Mouse (Mus musculus) spleen, embryonic (tissue): ENCODE data around the gene Rgl2.

Experiments
- CTCF ChIA-PET: fragments of 350-600 bp; sonication (Branson Sonifier 250); formaldehyde crosslinking; loops from one replicate; lab custom pipeline; 2022; lab: Charles Lee

Rgl2 gene

GRCm38 (mm10) chr17:33920282-33921097 is 8.9 kb upstream of the Rgl2 start:
- CTCF ChIA-PET: interaction anchor here (0.8 kb wide), 1 partner anchor 24 kb away, joined by 5 read pairs; no protein-coding TSS in a partner anchor

- CTCF ChIA-PET: interaction anchor here (0.8 to 1.5 kb wide), 2 partner anchors 11 to 25 kb away, joined by 5 to 6 read pairs; no protein-coding TSS in a partner anchor
Measured at GRCm38 (mm10) chr17:33921361-33921760, 8.0 kb upstream of the Rgl2 start.

GRCm38 (mm10) chr17:33924577-33925283 is 4.6 kb upstream of the Rgl2 start:
- CTCF ChIA-PET: interaction anchor here (0.6 to 1.0 kb wide), 3 partner anchors 27 to 229 kb away, joined by 3 to 11 read pairs (median 6); no protein-coding TSS in a partner anchor

GRCm38 (mm10) chr17:33925406-33926116 is 3.8 kb upstream of the Rgl2 start:
- CTCF ChIA-PET: interaction anchor here (0.6 to 1.0 kb wide), 3 partner anchors 28 to 30 kb away, joined by 3 to 11 read pairs (median 3); no protein-coding TSS in a partner anchor

GRCm38 (mm10) chr17:33926207-33926932 is 3.0 kb upstream of the Rgl2 start:
- CTCF ChIA-PET: interaction anchor here (1.0 kb wide), 2 partner anchors 15 to 30 kb away, joined by 3 to 11 read pairs; partner anchors contain the start of gene Wdr46

- CTCF ChIA-PET: interaction anchor here (0.6 to 0.7 kb wide), 3 partner anchors 11 to 18 kb away, joined by 3 to 5 read pairs (median 3); partner anchors contain the start of genes Pfdn6 and Wdr46
Measured at GRCm38 (mm10) chr17:33928251-33928947, 944 bp upstream of the Rgl2 start.

GRCm38 (mm10) chr17:33930280-33931158 is 1.2 kb downstream of the Rgl2 start:
- CTCF ChIA-PET: interaction anchor here (0.6 to 1.5 kb wide), 2 partner anchors 10 to 20 kb away, joined by 3 read pairs; partner anchors contain the start of gene Pfdn6

GRCm38 (mm10) chr17:33931159-33931866 is 2.0 kb downstream of the Rgl2 start:
- CTCF ChIA-PET: interaction anchor here (0.6 to 1.5 kb wide), 2 partner anchors 9 to 20 kb away, joined by 3 read pairs; partner anchors contain the start of gene Pfdn6

- CTCF ChIA-PET: no interaction called here
Measured at GRCm38 (mm10) chr17:33931947-33932346, 2.6 kb downstream of the Rgl2 start.

GRCm38 (mm10) chr17:33932448-33932847 is 3.1 kb downstream of the Rgl2 start:
- CTCF ChIA-PET: no interaction called here

- CTCF ChIA-PET: no interaction called here
Measured at GRCm38 (mm10) chr17:33932970-33933369, 3.6 kb downstream of the Rgl2 start.

- CTCF ChIA-PET: no interaction called here
Measured at GRCm38 (mm10) chr17:33935422-33936055, 6.2 kb downstream of the Rgl2 start.

GRCm38 (mm10) chr17:33936993-33937392 is 7.7 kb downstream of the Rgl2 start:
- CTCF ChIA-PET: interaction anchor here (0.6 kb wide), 1 partner anchor 1261 kb away, joined by 4 read pairs; no protein-coding TSS in a partner anchor

GRCm38 (mm10) chr17:33938783-33939182 is 9.4 kb downstream of the Rgl2 start:
- CTCF ChIA-PET: no interaction called here

- CTCF ChIA-PET: interaction anchor here (0.7 to 1.4 kb wide), 4 partner anchors 10 to 211 kb away, joined by 3 read pairs; no protein-coding TSS in a partner anchor
Measured at GRCm38 (mm10) chr17:33940206-33940805, 11.0 kb downstream of the Rgl2 start, which contains the start of the genes Pfdn6 and Wdr46. TSS of gene Pfdn6 (minus strand) at chr17:33940343. TSS of gene Wdr46 (plus strand) at chr17:33940660.

GRCm38 (mm10) chr17:33940981-33941380 is 11.6 kb downstream of the Rgl2 start:
- CTCF ChIA-PET: interaction anchor here (0.8 to 1.4 kb wide), 2 partner anchors 10 to 15 kb away, joined by 3 read pairs; no protein-coding TSS in a partner anchor

- CTCF ChIA-PET: interaction anchor here (0.8 to 1.4 kb wide), 2 partner anchors 9 to 15 kb away, joined by 3 read pairs; no protein-coding TSS in a partner anchor
Measured at GRCm38 (mm10) chr17:33941381-33941780, 12.0 kb downstream of the Rgl2 start.
